Mouse (Mus musculus): Measurements from ENCODE around the gene Exoc3. TPM values are rescaled to one million over a fixed set of nuclear protein-coding genes. Genes with fewer than 3 reads are reported as not detected.

The Exoc3 gene
- 10 to 100 TPM; 67.1 to 69.6 TPM for total RNA-seq (2021)
- long read RNA-seq, experiment 1, full-length matches to known transcripts, result 98 of 163 reads
- long read RNA-seq, experiment 1, partial matches to known transcripts, result 16 of 163 reads
- long read RNA-seq, experiment 1, other reads (novel, unspliced or antisense), result 49 of 163 reads
- long read RNA-seq, experiment 2, full-length matches to known transcripts, result 62 of 93 reads
- long read RNA-seq, experiment 2, partial matches to known transcripts, result 8 of 93 reads
- long read RNA-seq, experiment 2, other reads (novel, unspliced or antisense), result 23 of 93 reads

GRCm38 (mm10) chr13:74208317-74208985 lies at the start of gene Exoc3:
Exoc3 (minus strand) TSS chr13:74208732.
- peak; percentile 90 to 93 for DNase-seq (ENCODE audit: extremely low spot score in 1 of 2, low spot score in 2 of 2)
- Histone ChIP-seq H3K27ac (peak within 1 kb of the TSS; percentile 99), H3K4me3 (peak within 1 kb of the TSS; percentile 82)
- TF ChIP-seq CTCF (IDR thresholded peaks at IDR 0.05), result no peak; the same call in 1 of the 2 replicates
- intact Hi-C loops (cut with DNase I), result loop anchor here (2.0 to 5.0 kb wide), 2 partner anchors 94 to 200 kb away; partner anchors contain the start of gene Tppp

GRCm38 (mm10) chr13:74246494-74246893 lies 38.0 kb upstream of the Exoc3 start:
- intact Hi-C loops (cut with DNase I), result no loop called here
- H3K4me3 ChIP-seq, result no peak overlapping the region
- no peak overlapping the region for H3K27ac ChIP-seq
- DNase-seq (ENCODE audit: extremely low spot score in 1 of 2, low spot score in 2 of 2), result no peak
- TF ChIP-seq CTCF (IDR thresholded peaks at IDR 0.05), result no peak

GRCm38 (mm10) chr13:74245899-74246231 lies 37.3 kb upstream of the Exoc3 start:
- TF ChIP-seq CTCF (IDR thresholded peaks at IDR 0.05), result no peak
- no peak for DNase-seq (ENCODE audit: extremely low spot score in 1 of 2, low spot score in 2 of 2)
- H3K27ac ChIP-seq, result no peak overlapping the region
- intact Hi-C loops (cut with DNase I), result loop anchor here (2.0 kb wide), 1 partner anchor 35 kb away; no protein-coding TSS in a partner anchor
- H3K4me3 ChIP-seq, result peak overlapping the region; percentile 12; the same call in 1 of the 2 replicates

GRCm38 (mm10) chr13:74245214-74245898 lies 36.8 kb upstream of the Exoc3 start:
- intact Hi-C loops (cut with DNase I), result loop anchor here (2.0 kb wide), 1 partner anchor 35 kb away; no protein-coding TSS in a partner anchor
- TF ChIP-seq CTCF (IDR thresholded peaks at IDR 0.05), result no peak
- Histone ChIP-seq H3K27ac (no peak overlapping the region), H3K4me3 (peak overlapping the region; percentile 12; the same call in 1 of the 2 replicates)
- peak; percentile 59 to 63 for DNase-seq (ENCODE audit: extremely low spot score in 1 of 2, low spot score in 2 of 2)

GRCm38 (mm10) chr13:74237574-74237973 lies 29.0 kb upstream of the Exoc3 start:
- intact Hi-C loops (cut with DNase I), result no loop called here
- Histone ChIP-seq H3K4me3 (no peak overlapping the region), H3K27ac (no peak overlapping the region)
- DNase-seq (ENCODE audit: extremely low spot score in 1 of 2, low spot score in 2 of 2), result no peak
- TF ChIP-seq CTCF (IDR thresholded peaks at IDR 0.05), result no peak

- no peak for DNase-seq (ENCODE audit: extremely low spot score in 1 of 2, low spot score in 2 of 2)
- Histone ChIP-seq H3K4me3 (no peak overlapping the region), H3K27ac (no peak overlapping the region)
- no peak for TF ChIP-seq CTCF (IDR thresholded peaks at IDR 0.05)
- intact Hi-C loops (cut with DNase I), result no loop called here
These were observed 12.1 kb upstream of the Exoc3 start for GRCm38 (mm10) chr13:74220659-74221058.

GRCm38 (mm10) chr13:74218441-74218840 lies 9.9 kb upstream of the Exoc3 start:
- Histone ChIP-seq H3K4me3 (no peak overlapping the region), H3K27ac (no peak overlapping the region)
- intact Hi-C loops (cut with DNase I), result no loop called here
- TF ChIP-seq CTCF (IDR thresholded peaks at IDR 0.05), result no peak
- no peak for DNase-seq (ENCODE audit: extremely low spot score in 1 of 2, low spot score in 2 of 2)

GRCm38 (mm10) chr13:74208986-74209345 lies 434 bp upstream of the Exoc3 start:
- intact Hi-C loops (cut with DNase I), result loop anchor here (2.0 to 5.0 kb wide), 2 partner anchors 93 to 200 kb away; partner anchors contain the start of gene Tppp
- peak in 1 of 2 experiments; percentile 26 for DNase-seq (ENCODE audit: extremely low spot score in 1 of 2, low spot score in 2 of 2)
- Histone ChIP-seq H3K27ac (peak overlapping the region; percentile 99), H3K4me3 (peak overlapping the region; percentile 82)
- no peak for TF ChIP-seq CTCF (IDR thresholded peaks at IDR 0.05)

GRCm38 (mm10) chr13:74196451-74196850 lies 12.1 kb downstream of the Exoc3 start:
- no peak overlapping the region for H3K27ac ChIP-seq
- TF ChIP-seq CTCF (IDR thresholded peaks at IDR 0.05), result no peak
- DNase-seq (ENCODE audit: extremely low spot score in 1 of 2, low spot score in 2 of 2), result no peak
- no peak overlapping the region for H3K4me3 ChIP-seq
- intact Hi-C loops (cut with DNase I), result no loop called here

- TF ChIP-seq CTCF (IDR thresholded peaks at IDR 0.05), result peak; percentile 49
- Histone ChIP-seq H3K27ac (no peak overlapping the region), H3K4me3 (no peak overlapping the region)
- no peak for DNase-seq (ENCODE audit: extremely low spot score in 1 of 2, low spot score in 2 of 2)
- intact Hi-C loops (cut with DNase I), result loop anchor here (5.0 kb wide), 1 partner anchor 110 kb away; no protein-coding TSS in a partner anchor
These were observed 15.9 kb downstream of the Exoc3 start for GRCm38 (mm10) chr13:74192613-74193012.

GRCm38 (mm10) chr13:74183011-74183695 lies 25.4 kb downstream of the Exoc3 start:
- intact Hi-C loops (cut with DNase I), result loop anchor here (10.0 kb wide), 1 partner anchor 218 kb away; the partner anchor contains the start of gene Zdhhc11
- Histone ChIP-seq H3K4me3 (no peak overlapping the region), H3K27ac (0 out of 2 replicates have a peak overlapping the region, but pooled peaks have one; percentile 17)
- no peak for DNase-seq (ENCODE audit: extremely low spot score in 1 of 2, low spot score in 2 of 2)
- TF ChIP-seq CTCF (IDR thresholded peaks at IDR 0.05), result no peak

All from left cerebral cortex, adult 2 months (tissue).